Mouse (Mus musculus): ENCODE measurements around the gene Mthfd1l.

DNA sequence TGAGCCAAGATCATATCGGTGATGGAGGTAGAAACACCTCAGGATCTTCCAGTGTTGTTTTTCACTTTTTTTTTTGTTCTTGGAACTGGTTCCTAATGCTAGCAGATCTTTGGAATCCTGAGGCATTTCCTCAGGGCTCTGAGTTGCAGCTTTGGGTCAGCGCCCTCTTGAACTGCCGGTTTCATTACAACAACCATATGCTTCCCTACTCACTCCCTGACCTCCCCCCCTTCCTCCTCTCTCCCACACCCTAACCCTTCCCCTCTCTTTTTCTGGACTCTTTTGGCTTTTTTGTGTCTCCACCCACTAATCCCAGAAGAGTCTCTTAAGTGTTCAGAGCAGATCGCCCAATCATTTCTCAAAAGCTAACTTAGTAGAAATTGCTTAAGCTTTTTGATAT is 156.0 kb downstream of the Mthfd1l start:
- TF ChIP-seq CTCF (IDR thresholded peaks at IDR 0.05; ENCODE audit: control insufficient read depth, insufficient read depth, low read length) (no peak), POLR2A (IDR thresholded peaks at IDR 0.05; ENCODE audit: borderline replicate concordance, control insufficient read depth, low read depth, low read length) (no peak)
